Comparison of ENCODE assay signal across 8 mouse cellular contexts in genomic region chr6:88826545-88826944, GRCm38 (mm10). TPM values are rescaled to one million over a fixed set of nuclear protein-coding genes. Genes with fewer than 3 reads are reported as not detected.
DNase-seq lines count a peak whose midpoint lies in the region; ATAC-seq and TF ChIP-seq lines count a peak whose summit lies in the region.

No protein-coding gene starts in this region.

- H3K4me3 ChIP-seq in left cerebral cortex, adult 2 months, result no peak overlapping the region
- H3K4me3 ChIP-seq in forebrain, embryonic 12.5 days (replicated peaks), result no peak overlapping the region
- no peak overlapping the region for H3K4me3 ChIP-seq in limb, embryonic 12.5 days (replicated peaks)
- no peak overlapping the region for H3K4me3 ChIP-seq in midbrain, postnatal 0 days (ENCODE audit: low read depth, low read length)

- H3K4me1 ChIP-seq in forebrain, embryonic 12.5 days, result peaks cover 9% of the 10 kb centered on the region
- H3K4me1 ChIP-seq in limb, embryonic 12.5 days (replicated peaks), result peaks cover 13% of the 10 kb centered on the region
- H3K4me1 ChIP-seq in midbrain, postnatal 0 days (ENCODE audit: insufficient read depth, low read length), result no peaks in the 10 kb centered on the region

- no peaks in the 10 kb centered on the region for H3K36me3 ChIP-seq in forebrain, embryonic 12.5 days (replicated peaks)
- no peaks in the 10 kb centered on the region for H3K36me3 ChIP-seq in limb, embryonic 12.5 days
- no peaks in the 10 kb centered on the region for H3K36me3 ChIP-seq in midbrain, postnatal 0 days (ENCODE audit: insufficient read depth, low read length)

- intact Hi-C loops in left cerebral cortex, adult 2 months (cut with DNase I), result loop anchor here (5.0 kb wide), 1 partner anchor 99 kb away; no protein-coding TSS in a partner anchor
- intact Hi-C loops in heart, postnatal 25 days (cut with DNase I), result loop anchor here (2.0 to 5.0 kb wide), 2 partner anchors 40 to 184 kb away; no protein-coding TSS in a partner anchor

- DNase-seq in left cerebral cortex, adult 2 months (ENCODE audit: extremely low spot score in 1 of 2, low spot score in 2 of 2), result peak in 1 of 2 experiments; percentile 54
- DNase-seq in left cerebral cortex, adult 9 months (ENCODE audit: low spot score in 2 of 2), result no peak
- DNase-seq in adrenal gland, adult 18-20 months (ENCODE audit: low spot score in 2 of 2), result peak; percentile 61 to 66
- peak; percentile 40 for DNase-seq in heart, postnatal 25 days (ENCODE audit: low spot score)
- DNase-seq in midbrain, postnatal 0 days (ENCODE audit: low spot score), result peak; percentile 83

- no peaks in the 10 kb centered on the region for H3K9me3 ChIP-seq in forebrain, embryonic 12.5 days
- no peaks in the 10 kb centered on the region for H3K9me3 ChIP-seq in limb, embryonic 12.5 days
- no peaks in the 10 kb centered on the region for H3K9me3 ChIP-seq in midbrain, postnatal 0 days (ENCODE audit: low read length)

- no peak overlapping the region for H3K9ac ChIP-seq in forebrain, embryonic 12.5 days
- no peak overlapping the region for H3K9ac ChIP-seq in limb, embryonic 12.5 days (replicated peaks)
- no peak overlapping the region for H3K9ac ChIP-seq in midbrain, postnatal 0 days (replicated peaks; ENCODE audit: low read length, poor library complexity, severe bottlenecking)

- WGBS in forebrain, embryonic 12.5 days, result 28% methylated on average over 6 of the region's 6 CpGs
- 25% methylated on average over 6 of the region's 6 CpGs for WGBS in limb, embryonic 12.5 days
- 43% methylated on average over 6 of the region's 6 CpGs for WGBS in midbrain, postnatal 0 days

- H3K4me2 ChIP-seq in forebrain, embryonic 12.5 days, result no peak overlapping the region
- H3K4me2 ChIP-seq in limb, embryonic 12.5 days, result no peak overlapping the region
- H3K4me2 ChIP-seq in midbrain, postnatal 0 days (ENCODE audit: low read depth, low read length, poor library complexity, severe bottlenecking), result no peak overlapping the region

- H3K27ac ChIP-seq in left cerebral cortex, adult 2 months, result peak overlapping the region; percentile 89
- H3K27ac ChIP-seq in forebrain, embryonic 12.5 days, result peak overlapping the region; percentile 16; the same call in 1 of the 2 replicates
- H3K27ac ChIP-seq in limb, embryonic 12.5 days, result no peak overlapping the region
- H3K27ac ChIP-seq in midbrain, postnatal 0 days (ENCODE audit: low read depth, low read length), result no peak overlapping the region

- peak; percentile 44 for TF ChIP-seq CTCF in left cerebral cortex, adult 2 months (IDR thresholded peaks at IDR 0.05)
- peak; percentile 68 for TF ChIP-seq CTCF in midbrain, postnatal 0 days (IDR thresholded peaks at IDR 0.05)

- 0 out of 2 replicates have a peak, but pooled peaks cover 9% of the 10 kb centered on the region for H3K27me3 ChIP-seq in forebrain, embryonic 12.5 days
- H3K27me3 ChIP-seq in limb, embryonic 12.5 days, result 0 out of 2 replicates have a peak, but pooled peaks cover 5% of the 10 kb centered on the region
- no peaks in the 10 kb centered on the region for H3K27me3 ChIP-seq in midbrain, postnatal 0 days (ENCODE audit: insufficient read depth, low read length)

- peak; percentile 69 for ATAC-seq in forebrain, embryonic 12.5 days (ENCODE audit: low FRiP score)
- ATAC-seq in limb, embryonic 12.5 days (ENCODE audit: insufficient number of reproducible peaks, insufficient read depth, low FRiP score, low TSS enrichment, low read depth), result peak; percentile 39; the same call in 1 of the 2 replicates
- peak; percentile 38; the same call in 1 of the 2 replicates for ATAC-seq in midbrain, postnatal 0 days (ENCODE audit: low FRiP score)
- no peak for ATAC-seq in CD4-positive, CD25-positive, alpha-beta regulatory T cell, adult 4 months

RNA-seq across cellular contexts. Expression of gene Abtb1, which starts 15.2 kb away (rescaled TPM):
- 10 to 100 TPM; 39.7 to 40.5 TPM for total RNA-seq in left cerebral cortex, adult 2 months (2021)
- 10 to 100 TPM; 17.1 to 25.0 TPM for total RNA-seq in adrenal gland, adult 18-20 months (2021)
- 23.0 and 23.5 TPM in 2 replicates for polyA plus RNA-seq in forebrain, embryonic 12.5 days (2016; fragmentation: Nextera tagmentation; extraction: Ambion mirVana)
- 10 to 100 TPM; 21.9 to 23.3 TPM for total RNA-seq in heart, postnatal 25 days (2021)
- 24.6 and 26.7 TPM in 2 replicates for polyA plus RNA-seq in limb, embryonic 12.5 days (2016; fragmentation: Nextera tagmentation; extraction: Ambion mirVana)
- total RNA-seq in midbrain, postnatal 0 days (2014; rRNA removed), result 60.2 and 65.7 TPM in 2 replicates
- 29.2 and 34.9 TPM in 2 replicates for polyA plus RNA-seq in midbrain, postnatal 0 days (2015; fragmentation: Nextera tagmentation; extraction: Ambion mirVana)
- 100 to 1,000 TPM in 1 of 2 experiments, 10 to 100 TPM in 1; 71.0 to 112 TPM for polyA plus RNA-seq in CD4-positive, CD25-positive, alpha-beta regulatory T cell, adult 4 months (2017; shearing (Covaris generic))

RNA-seq across cellular contexts. Expression of gene Podxl2, which starts 48.3 kb away (rescaled TPM):
- total RNA-seq in left cerebral cortex, adult 2 months (2021), result 100 to 1,000 TPM; 196 to 201 TPM
- total RNA-seq in adrenal gland, adult 18-20 months (2021), result 10 to 100 TPM; 41.2 to 69.3 TPM
- 248 and 258 TPM in 2 replicates for polyA plus RNA-seq in forebrain, embryonic 12.5 days (2016; fragmentation: Nextera tagmentation; extraction: Ambion mirVana)
- 10 to 100 TPM; 16.5 to 16.8 TPM for total RNA-seq in heart, postnatal 25 days (2021)
- 93.5 and 97.8 TPM in 2 replicates for polyA plus RNA-seq in limb, embryonic 12.5 days (2016; fragmentation: Nextera tagmentation; extraction: Ambion mirVana)
- 883 and 1,011 TPM in 2 replicates for total RNA-seq in midbrain, postnatal 0 days (2014; rRNA removed)
- 727 and 776 TPM in 2 replicates for polyA plus RNA-seq in midbrain, postnatal 0 days (2015; fragmentation: Nextera tagmentation; extraction: Ambion mirVana)
- polyA plus RNA-seq in CD4-positive, CD25-positive, alpha-beta regulatory T cell, adult 4 months (2017; shearing (Covaris generic)), result under 1 TPM in 1 of 2 experiments, not detected in 1; 0.32 TPM

Comparison
In these comparisons a context has a peak if more than half of its experiments do, and no peak if none do; other contexts are left out.
1. DNase-seq: peak in adrenal gland, adult 18-20 months (2 of 2), heart, postnatal 25 days (single experiment) and midbrain, postnatal 0 days (single experiment); none in left cerebral cortex, adult 9 months (0 of 2).
2. H3K27ac ChIP-seq: peak in left cerebral cortex, adult 2 months (single experiment) and forebrain, embryonic 12.5 days (single experiment); none in limb, embryonic 12.5 days (single experiment) and midbrain, postnatal 0 days (single experiment).